Mouse (Mus musculus) common myeloid progenitor, adult 5-6 weeks (primary cell): ENCODE results near the gene Asb16. TPM values are rescaled to one million over a fixed set of nuclear protein-coding genes. Genes with fewer than 3 reads are reported as not detected.

ENCODE experiments used
- ATAC-seq: replicated peaks from 2 replicates; pipeline ENCODE4 v1.8.0; 2016; ENCODE audit warnings: low read depth, mild to moderate bottlenecking, moderate TSS enrichment, inconsistent platforms; ENCODE audit not compliant: poor library complexity, severe bottlenecking
- total RNA-seq: library from RNA; stranded (forward); fragments of 200-1000, 187-1606 nt; gene quantifications from 2 replicates; pipeline ENCODE4 v1.2.3, GENCODE M21; 2017

The Asb16 gene
- total RNA-seq, 1 experiment from 2014 or later = 0.18 TPM

GRCm38 (mm10) chr11:102321931-102322330 is 53.4 kb downstream of the Asb16 start:
- ATAC-seq = no peak

- no peak for ATAC-seq
These were observed 55.0 kb downstream of the Asb16 start for GRCm38 (mm10) chr11:102323516-102323915.

- ATAC-seq = no peak
These were observed 58.7 kb downstream of the Asb16 start for GRCm38 (mm10) chr11:102327250-102327649.

GRCm38 (mm10) chr11:102327839-102328238 is 59.3 kb downstream of the Asb16 start:
- no peak for ATAC-seq

Other genes with a start within 250 kb of the Asb16 start
- not detected in 2 replicates for gene Mpp3, start 240.3 kb upstream of the Asb16 start, total RNA-seq
- gene Cd300lg, start 227.2 kb upstream of the Asb16 start, total RNA-seq = 0.10 and 0.78 TPM in 2 replicates
- gene Mpp2, start 180.2 kb upstream of the Asb16 start, total RNA-seq = 0.50 and 0.58 TPM in 2 replicates
- not detected in 2 replicates for gene Ppy, start 167.4 kb upstream of the Asb16 start, total RNA-seq
- not detected in 2 replicates for gene Pyy, start 160.9 kb upstream of the Asb16 start, total RNA-seq
- 0.53 and 1.7 TPM in 2 replicates for gene Nags, start 123.2 kb upstream of the Asb16 start, total RNA-seq
- 11.3 and 21.5 TPM in 2 replicates for gene Tmem101, start 112.3 kb upstream of the Asb16 start, total RNA-seq
- gene Lsm12, start 83.4 kb upstream of the Asb16 start, total RNA-seq = 62.2 and 71.8 TPM in 2 replicates
- gene G6pc3, start 79.1 kb upstream of the Asb16 start, total RNA-seq = 45.2 and 51.6 TPM in 2 replicates
- 20.7 and 26.0 TPM in 2 replicates for gene Hdac5, start 38.6 kb upstream of the Asb16 start, total RNA-seq
- gene BC030867, start 19.9 kb upstream of the Asb16 start, total RNA-seq = 4.8 and 5.3 TPM in 2 replicates
- gene Tmub2, start 16.2 kb downstream of the Asb16 start, total RNA-seq = 24.4 and 27.5 TPM in 2 replicates
- 19.4 and 30.4 TPM in 2 replicates for gene Atxn7l3, start 27.9 kb downstream of the Asb16 start, total RNA-seq
- 173 and 184 TPM in 2 replicates for gene Ubtf, start 51.0 kb downstream of the Asb16 start, total RNA-seq
- 0.78 and 2.9 TPM in 2 replicates for gene Slc4a1, start 97.5 kb downstream of the Asb16 start, total RNA-seq
- 1.1 TPM in 1 of 2 replicates, not detected in the other for gene Rundc3a, start 124.7 kb downstream of the Asb16 start, total RNA-seq
- 24.6 and 35.4 TPM in 2 replicates for gene Slc25a39, start 139.2 kb downstream of the Asb16 start, total RNA-seq
- 20.9 and 26.1 TPM in 2 replicates for gene Grn, start 161.6 kb downstream of the Asb16 start, total RNA-seq
- gene Fam171a2, start 178.9 kb downstream of the Asb16 start, total RNA-seq = 8.2 and 11.6 TPM in 2 replicates
- gene Itga2b, start 201.4 kb downstream of the Asb16 start, total RNA-seq = 142 and 145 TPM in 2 replicates